Mouse (Mus musculus): ENCODE results near the gene Macf1. TPM values are rescaled to one million over a fixed set of nuclear protein-coding genes. Genes with fewer than 3 reads are reported as not detected.

The Macf1 gene
- polyA plus RNA-seq, 1 experiment from 2014 or later = 47.1 TPM

DNA sequence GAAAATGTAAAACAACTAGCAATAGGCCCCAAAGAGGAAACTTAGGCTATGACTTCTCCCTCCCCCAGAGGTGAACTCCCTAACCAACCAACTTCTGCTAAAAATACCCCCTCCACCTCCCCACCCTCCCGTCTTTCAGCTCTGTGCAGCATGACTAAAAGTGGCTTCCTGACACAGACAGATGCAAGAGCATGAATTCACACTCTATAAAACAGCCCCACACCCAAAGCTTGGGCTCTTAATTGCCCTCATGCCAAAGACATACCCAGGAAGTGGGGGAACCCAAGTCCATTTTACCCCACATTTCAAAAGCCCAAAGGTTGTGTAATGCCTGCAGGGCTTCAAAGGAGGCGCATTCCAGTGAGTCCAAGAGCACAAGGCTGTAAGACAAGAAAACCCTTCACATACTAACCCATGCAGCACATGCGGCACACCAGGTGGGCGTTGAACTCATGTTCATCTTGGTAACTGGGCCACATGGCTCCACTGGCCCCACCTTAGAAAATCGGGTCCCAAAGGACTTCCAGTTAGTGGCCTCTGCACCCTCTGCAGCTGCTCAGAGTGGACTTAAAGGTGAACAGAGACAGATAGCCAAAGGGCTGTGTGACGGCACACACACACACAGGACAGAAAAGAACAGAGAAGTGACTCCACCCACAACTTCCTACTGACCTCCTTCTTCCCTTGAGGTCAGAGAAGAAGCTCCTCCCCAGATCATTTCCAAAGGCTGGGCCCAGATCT is 119.9 kb downstream of the Macf1 start:
- H3K36me3 ChIP-seq (ENCODE audit: control insufficient read depth, insufficient read depth) = no peaks in the 10 kb centered on the region
- ATAC-seq (replicated peaks; ENCODE audit: extremely low read depth, insufficient read depth, low FRiP score) = peak; percentile 83
- peak overlapping the region; percentile 98 for H3K27ac ChIP-seq (ENCODE audit: low read length)
- H3K9ac ChIP-seq (ENCODE audit: low read length) = peak overlapping the region; percentile 78
- no peaks in the 10 kb centered on the region for H3K27me3 ChIP-seq (ENCODE audit: control insufficient read depth, insufficient read depth, low read length)
- peak overlapping the region; percentile 51 for H3K4me3 ChIP-seq (ENCODE audit: low read length)
- H3K4me2 ChIP-seq (ENCODE audit: low read depth, low read length) = peak overlapping the region; percentile 67
- H3K4me1 ChIP-seq (ENCODE audit: control insufficient read depth, insufficient read depth, low read length) = peaks cover 46% of the 10 kb centered on the region
- WGBS = 35% methylated on average over 6 of the region's 6 CpGs
- no peaks in the 10 kb centered on the region for H3K9me3 ChIP-seq (replicated peaks; ENCODE audit: control insufficient read depth, low read length)

GRCm38 (mm10) chr4:123562177-123562815 is 121.9 kb downstream of the Macf1 start:
- peak overlapping the region; percentile 3; the same call in 1 of the 2 replicates for H3K9ac ChIP-seq (ENCODE audit: low read length)
- WGBS = 42% methylated on average over 3 of the region's 3 CpGs
- H3K4me3 ChIP-seq (ENCODE audit: low read length) = peak overlapping the region; percentile 11; the same call in 1 of the 2 replicates
- H3K36me3 ChIP-seq (ENCODE audit: control insufficient read depth, insufficient read depth) = no peaks in the 10 kb centered on the region
- ATAC-seq (replicated peaks; ENCODE audit: extremely low read depth, insufficient read depth, low FRiP score) = no peak
- H3K9me3 ChIP-seq (replicated peaks; ENCODE audit: control insufficient read depth, low read length) = no peaks in the 10 kb centered on the region
- H3K27me3 ChIP-seq (ENCODE audit: control insufficient read depth, insufficient read depth, low read length) = no peaks in the 10 kb centered on the region
- peak overlapping the region; percentile 98 for H3K27ac ChIP-seq (ENCODE audit: low read length)
- peak overlapping the region; percentile 67 for H3K4me2 ChIP-seq (ENCODE audit: low read depth, low read length)
- H3K4me1 ChIP-seq (ENCODE audit: control insufficient read depth, insufficient read depth, low read length) = peaks cover 43% of the 10 kb centered on the region

- Histone ChIP-seq H3K4me3 (ENCODE audit: low read length) (no peak overlapping the region), H3K36me3 (ENCODE audit: control insufficient read depth, insufficient read depth) (no peaks in the 10 kb centered on the region), H3K27ac (ENCODE audit: low read length) (no peak overlapping the region), H3K4me1 (ENCODE audit: control insufficient read depth, insufficient read depth, low read length) (peaks cover 38% of the 10 kb centered on the region), H3K27me3 (ENCODE audit: control insufficient read depth, insufficient read depth, low read length) (no peaks in the 10 kb centered on the region), H3K4me2 (ENCODE audit: low read depth, low read length) (no peak overlapping the region), H3K9ac (ENCODE audit: low read length) (no peak overlapping the region), H3K9me3 (replicated peaks; ENCODE audit: control insufficient read depth, low read length) (no peaks in the 10 kb centered on the region)
- ATAC-seq (replicated peaks; ENCODE audit: extremely low read depth, insufficient read depth, low FRiP score) = no peak
- 81% methylated on average over 4 of the region's 4 CpGs for WGBS
These were observed 123.3 kb downstream of the Macf1 start for GRCm38 (mm10) chr4:123560896-123561295.

- no peaks in the 10 kb centered on the region for H3K9me3 ChIP-seq (replicated peaks; ENCODE audit: control insufficient read depth, low read length)
- ATAC-seq (replicated peaks; ENCODE audit: extremely low read depth, insufficient read depth, low FRiP score) = no peak
- H3K9ac ChIP-seq (ENCODE audit: low read length) = no peak overlapping the region
- H3K4me2 ChIP-seq (ENCODE audit: low read depth, low read length) = no peak overlapping the region
- H3K36me3 ChIP-seq (ENCODE audit: control insufficient read depth, insufficient read depth) = no peaks in the 10 kb centered on the region
- no peak overlapping the region for H3K4me3 ChIP-seq (ENCODE audit: low read length)
- 85% methylated on average over 2 of the region's 2 CpGs for WGBS
- no peaks in the 10 kb centered on the region for H3K27me3 ChIP-seq (ENCODE audit: control insufficient read depth, insufficient read depth, low read length)
- peaks cover 27% of the 10 kb centered on the region for H3K4me1 ChIP-seq (ENCODE audit: control insufficient read depth, insufficient read depth, low read length)
- no peak overlapping the region for H3K27ac ChIP-seq (ENCODE audit: low read length)
These were observed 125.7 kb downstream of the Macf1 start for GRCm38 (mm10) chr4:123558496-123558895.

- Histone ChIP-seq H3K4me2 (ENCODE audit: low read depth, low read length) (no peak overlapping the region), H3K4me1 (ENCODE audit: control insufficient read depth, insufficient read depth, low read length) (peaks cover 29% of the 10 kb centered on the region), H3K27ac (ENCODE audit: low read length) (peak overlapping the region; percentile 27), H3K4me3 (ENCODE audit: low read length) (no peak overlapping the region), H3K9me3 (replicated peaks; ENCODE audit: control insufficient read depth, low read length) (no peaks in the 10 kb centered on the region), H3K9ac (ENCODE audit: low read length) (no peak overlapping the region), H3K36me3 (ENCODE audit: control insufficient read depth, insufficient read depth) (no peaks in the 10 kb centered on the region), H3K27me3 (ENCODE audit: control insufficient read depth, insufficient read depth, low read length) (no peaks in the 10 kb centered on the region)
- no peak for ATAC-seq (replicated peaks; ENCODE audit: extremely low read depth, insufficient read depth, low FRiP score)
These were observed 128.9 kb downstream of the Macf1 start for GRCm38 (mm10) chr4:123555251-123555650.

- Histone ChIP-seq H3K9ac (ENCODE audit: low read length) (no peak overlapping the region), H3K4me3 (ENCODE audit: low read length) (no peak overlapping the region), H3K27ac (ENCODE audit: low read length) (peak overlapping the region; percentile 84), H3K36me3 (ENCODE audit: control insufficient read depth, insufficient read depth) (0 out of 2 replicates have a peak, but pooled peaks cover 6% of the 10 kb centered on the region), H3K27me3 (ENCODE audit: control insufficient read depth, insufficient read depth, low read length) (no peaks in the 10 kb centered on the region), H3K9me3 (replicated peaks; ENCODE audit: control insufficient read depth, low read length) (no peaks in the 10 kb centered on the region), H3K4me2 (ENCODE audit: low read depth, low read length) (peak overlapping the region; percentile 43), H3K4me1 (ENCODE audit: control insufficient read depth, insufficient read depth, low read length) (peaks cover 31% of the 10 kb centered on the region)
- peak; percentile 49 for ATAC-seq (replicated peaks; ENCODE audit: extremely low read depth, insufficient read depth, low FRiP score)
- WGBS = 20% methylated on average over 3 of the region's 3 CpGs
These were observed 131.5 kb downstream of the Macf1 start for GRCm38 (mm10) chr4:123552689-123553088.

DNA sequence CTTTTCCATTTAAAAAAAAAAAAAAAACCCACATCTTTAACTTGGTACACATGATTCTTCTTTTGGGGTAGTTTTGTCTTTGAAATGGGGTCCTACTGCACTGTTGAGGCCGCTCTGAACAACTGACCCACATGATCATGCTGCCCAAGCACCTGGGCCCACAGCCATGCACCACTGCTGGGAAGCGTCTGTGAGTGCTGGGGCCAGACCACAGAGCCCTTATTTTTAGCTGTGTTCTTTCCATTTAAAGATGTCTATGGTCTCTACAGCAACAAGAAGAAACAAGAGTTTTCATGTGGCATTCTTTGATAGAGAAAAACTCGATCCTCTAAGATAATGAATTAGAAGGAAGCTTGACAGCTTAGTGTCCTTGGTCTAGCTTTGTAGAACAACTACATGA is 135.8 kb downstream of the Macf1 start:
- H3K4me3 ChIP-seq (ENCODE audit: low read length) = no peak overlapping the region
- H3K9me3 ChIP-seq (replicated peaks; ENCODE audit: control insufficient read depth, low read length) = no peaks in the 10 kb centered on the region
- H3K36me3 ChIP-seq (ENCODE audit: control insufficient read depth, insufficient read depth) = peaks cover 11% of the 10 kb centered on the region
- no peak overlapping the region for H3K4me2 ChIP-seq (ENCODE audit: low read depth, low read length)
- peaks cover 16% of the 10 kb centered on the region for H3K4me1 ChIP-seq (ENCODE audit: control insufficient read depth, insufficient read depth, low read length)
- H3K9ac ChIP-seq (ENCODE audit: low read length) = no peak overlapping the region
- H3K27me3 ChIP-seq (ENCODE audit: control insufficient read depth, insufficient read depth, low read length) = no peaks in the 10 kb centered on the region
- H3K27ac ChIP-seq (ENCODE audit: low read length) = no peak overlapping the region
- no peak for ATAC-seq (replicated peaks; ENCODE audit: extremely low read depth, insufficient read depth, low FRiP score)
- 53% methylated on average over 3 of the region's 3 CpGs for WGBS

- H3K4me3 ChIP-seq (ENCODE audit: low read length) = no peak overlapping the region
- no peak overlapping the region for H3K27ac ChIP-seq (ENCODE audit: low read length)
- no peak for ATAC-seq (replicated peaks; ENCODE audit: extremely low read depth, insufficient read depth, low FRiP score)
These were observed 140.5 kb downstream of the Macf1 start for GRCm38 (mm10) chr4:123543691-123544090.

DNA sequence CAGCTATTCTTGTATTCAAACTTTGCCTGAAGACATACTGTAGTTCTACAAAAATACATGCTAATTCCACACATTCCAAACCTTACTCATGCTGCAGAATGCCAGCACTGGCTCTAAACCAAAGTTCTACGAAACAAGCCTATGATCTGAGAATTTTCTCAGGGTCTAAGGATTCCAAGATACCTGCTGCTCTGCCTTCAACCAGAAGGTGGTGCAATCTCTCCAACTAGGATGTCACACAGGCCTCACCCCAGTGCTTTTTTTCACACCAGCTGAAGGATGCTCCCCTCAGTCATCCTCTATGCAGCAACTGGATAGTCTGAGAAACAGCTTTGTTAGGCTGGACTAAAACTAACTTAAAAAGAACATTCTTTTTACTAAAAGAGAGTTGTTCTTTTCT is 148.9 kb downstream of the Macf1 start:
- Histone ChIP-seq H3K27me3 (ENCODE audit: control insufficient read depth, insufficient read depth, low read length) (no peaks in the 10 kb centered on the region), H3K4me1 (ENCODE audit: control insufficient read depth, insufficient read depth, low read length) (peaks cover 2% of the 10 kb centered on the region; the same call in 1 of the 2 replicates), H3K9me3 (replicated peaks; ENCODE audit: control insufficient read depth, low read length) (no peaks in the 10 kb centered on the region), H3K9ac (ENCODE audit: low read length) (no peak overlapping the region), H3K27ac (ENCODE audit: low read length) (no peak overlapping the region), H3K4me3 (ENCODE audit: low read length) (no peak overlapping the region), H3K36me3 (ENCODE audit: control insufficient read depth, insufficient read depth) (peaks cover 17% of the 10 kb centered on the region), H3K4me2 (ENCODE audit: low read depth, low read length) (no peak overlapping the region)
- WGBS = 31% methylated on average over 1 of the region's 1 CpGs
- peak; percentile 79 for ATAC-seq (replicated peaks; ENCODE audit: extremely low read depth, insufficient read depth, low FRiP score)

More at GRCm38 (mm10) chr4:123543691-123544090, 140.5 kb downstream of the Macf1 start:
- Histone ChIP-seq H3K36me3 (ENCODE audit: control insufficient read depth, insufficient read depth) (peaks cover 15% of the 10 kb centered on the region), H3K4me1 (ENCODE audit: control insufficient read depth, insufficient read depth, low read length) (peaks cover 6% of the 10 kb centered on the region; the same call in 1 of the 2 replicates), H3K4me2 (ENCODE audit: low read depth, low read length) (no peak overlapping the region), H3K27me3 (ENCODE audit: control insufficient read depth, insufficient read depth, low read length) (no peaks in the 10 kb centered on the region), H3K9me3 (replicated peaks; ENCODE audit: control insufficient read depth, low read length) (no peaks in the 10 kb centered on the region), H3K9ac (ENCODE audit: low read length) (no peak overlapping the region)

Measured in heart, embryonic 16.5 days (tissue).